Mouse (Mus musculus) brain, embryonic 14.5 days (tissue): ENCODE results near the gene Mapre3.
A peak's percentile ranks its signal among the peaks of the same experiment; 100 is the strongest.

Source experiments
- CTCF ChIP-seq: fragments of 200-500 bp; IDR thresholded peaks from 2 replicates; pipeline ENCODE4 v1.5.1; 2012; ENCODE audit warnings: inconsistent platforms, mild to moderate bottlenecking, moderate library complexity, borderline replicate concordance; ENCODE audit not compliant: insufficient read depth, insufficient read length; ENCODE audit errors: extremely low read depth
- POLR2A ChIP-seq: fragments of 200-500 bp; IDR thresholded peaks from 2 replicates; pipeline ENCODE4 v1.6.1; 2012; ENCODE audit warnings: mild to moderate bottlenecking, inconsistent platforms, borderline replicate concordance; ENCODE audit not compliant: poor library complexity, insufficient read depth, insufficient read length, severe bottlenecking; ENCODE audit errors: extremely low read depth

DNA sequence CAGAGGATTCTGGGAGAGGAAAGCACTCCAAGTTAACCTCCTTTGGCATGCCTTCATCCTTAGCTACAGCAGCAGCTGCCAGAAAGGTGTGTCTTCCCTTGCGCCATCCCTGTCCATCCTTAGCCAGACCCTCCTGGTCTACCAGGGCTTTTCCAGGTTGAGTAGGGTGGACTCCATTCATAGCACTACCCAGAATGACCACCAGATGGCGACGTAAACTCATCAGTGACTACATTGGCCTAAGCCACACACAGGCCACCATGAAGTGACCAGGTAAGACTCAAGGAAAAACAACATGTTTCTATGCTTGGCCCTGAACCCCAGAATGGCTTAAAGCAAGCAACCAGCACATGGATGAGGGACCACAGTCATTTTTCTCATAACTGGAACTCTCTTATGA is 8.3 kb upstream of the Mapre3 start:
- TF ChIP-seq CTCF = peak; percentile 86; the same call in 1 of the 2 replicates
- TF ChIP-seq POLR2A = no peak
